Mouse (Mus musculus) limb, embryonic 15.5 days (tissue): ENCODE measurements at regions not wholly inside any gene's neighbourhood (a gene's known extent, or its start where the extent isn't known, plus 50 kb on each side); places are given as distances from the start of the nearest gene placed in this dataset.

Source experiments
- ATAC-seq: fragments of 200-750 bp; cut with Nextera tagmentation; 2 replicates; pipeline ENCODE4 v1.8.0; 2017; ENCODE audit warnings: low read depth, moderate TSS enrichment; ENCODE audit not compliant: insufficient number of reproducible peaks, low FRiP score, low TSS enrichment
- H3K27ac ChIP-seq: fragments of 300-500 bp; sonication (generic); 2 replicates; pipeline ENCODE4 v1.5.1; 2015; ENCODE audit warnings: moderate library complexity, mild to moderate bottlenecking, inconsistent platforms
- H3K27me3 ChIP-seq: fragments of 300-500 bp; sonication (generic); 2 replicates; pipeline ENCODE4 v1.6.1; 2015; ENCODE audit warnings: inconsistent platforms
- H3K36me3 ChIP-seq: fragments of 300-500 bp; sonication (generic); 2 replicates; pipeline ENCODE4 v1.6.1; 2015; ENCODE audit warnings: inconsistent platforms
- H3K4me1 ChIP-seq: fragments of 300-500 bp; sonication (generic); 2 replicates; pipeline ENCODE4 v1.6.1; 2015; ENCODE audit warnings: inconsistent platforms
- H3K4me2 ChIP-seq: fragments of 300-500 bp; sonication (generic); 2 replicates; pipeline ENCODE4 v1.6.1; 2015; ENCODE audit warnings: mild to moderate bottlenecking, inconsistent platforms
- H3K4me3 ChIP-seq: fragments of 300-500 bp; sonication (generic); 2 replicates; pipeline ENCODE4 v1.5.1; 2015; ENCODE audit warnings: mild to moderate bottlenecking, inconsistent platforms
- H3K9ac ChIP-seq: fragments of 300-500 bp; sonication (generic); 2 replicates; pipeline ENCODE4 v1.6.1; 2015; ENCODE audit warnings: inconsistent platforms
- H3K9me3 ChIP-seq: fragments of 300-500 bp; sonication (generic); 2 replicates; pipeline ENCODE4 v1.6.1; 2016; ENCODE audit warnings: inconsistent platforms
- whole genome bisulfite sequencing: fragments of 180-500 bp; shearing (Covaris S2); methylation state at CpG from one replicate; pipeline ENCODE4 v1.1.7; 2015; 5-methylcytosine and 5-hydroxymethylcytosine counted together

- Histone ChIP-seq H3K9ac (no peak overlapping the region), H3K27ac (no peak overlapping the region), H3K4me1 (no peaks in the 10 kb centered on the region), H3K36me3 (no peaks in the 10 kb centered on the region), H3K9me3 (no peaks in the 10 kb centered on the region), H3K4me2 (no peak overlapping the region), H3K27me3 (no peaks in the 10 kb centered on the region), H3K4me3 (no peak overlapping the region)
- WGBS, result 79% methylated on average over 2 of the region's 2 CpGs
- no peak for ATAC-seq
Observed at GRCm38 (mm10) chr2:133462378-133462777, 89.6 kb upstream of the Bmp2 start.

GRCm38 (mm10) chr2:133467170-133468168 lies 84.5 kb upstream of the Bmp2 start:
- no peak overlapping the region for H3K27ac ChIP-seq
- H3K4me2 ChIP-seq, result no peak overlapping the region
- ATAC-seq, result no peak
- no peaks in the 10 kb centered on the region for H3K36me3 ChIP-seq
- no peaks in the 10 kb centered on the region for H3K9me3 ChIP-seq
- no peaks in the 10 kb centered on the region for H3K27me3 ChIP-seq
- WGBS, result 80% methylated on average over 9 of the region's 9 CpGs
- H3K9ac ChIP-seq, result no peak overlapping the region
- H3K4me3 ChIP-seq, result no peak overlapping the region
- H3K4me1 ChIP-seq, result no peaks in the 10 kb centered on the region

- Histone ChIP-seq H3K4me2 (no peak overlapping the region), H3K4me1 (no peaks in the 10 kb centered on the region), H3K9ac (no peak overlapping the region), H3K27ac (no peak overlapping the region), H3K4me3 (no peak overlapping the region), H3K9me3 (no peaks in the 10 kb centered on the region), H3K36me3 (no peaks in the 10 kb centered on the region), H3K27me3 (no peaks in the 10 kb centered on the region)
- no peak for ATAC-seq
- WGBS, result 55% methylated on average over 5 of the region's 5 CpGs
Observed at GRCm38 (mm10) chr2:133472966-133473744, 78.8 kb upstream of the Bmp2 start.

GRCm38 (mm10) chr2:133474174-133474573 lies 77.8 kb upstream of the Bmp2 start:
- Histone ChIP-seq H3K4me2 (no peak overlapping the region), H3K27ac (no peak overlapping the region), H3K9ac (no peak overlapping the region), H3K27me3 (no peaks in the 10 kb centered on the region), H3K36me3 (no peaks in the 10 kb centered on the region), H3K4me1 (no peaks in the 10 kb centered on the region), H3K4me3 (no peak overlapping the region), H3K9me3 (no peaks in the 10 kb centered on the region)
- WGBS, result 78% methylated on average over 1 of the region's 1 CpGs
- ATAC-seq, result no peak

- Histone ChIP-seq H3K4me3 (no peak overlapping the region), H3K36me3 (no peaks in the 10 kb centered on the region), H3K4me1 (no peaks in the 10 kb centered on the region), H3K4me2 (no peak overlapping the region), H3K27me3 (no peaks in the 10 kb centered on the region), H3K9me3 (no peaks in the 10 kb centered on the region), H3K27ac (no peak overlapping the region), H3K9ac (no peak overlapping the region)
- ATAC-seq, result no peak
- WGBS, result 50% methylated on average over 3 of the region's 3 CpGs
Observed at GRCm38 (mm10) chr2:133480870-133481269, 71.1 kb upstream of the Bmp2 start.

GRCm38 (mm10) chr2:133481305-133481704 lies 70.7 kb upstream of the Bmp2 start:
- H3K27me3 ChIP-seq, result no peaks in the 10 kb centered on the region
- no peak overlapping the region for H3K4me3 ChIP-seq
- H3K4me1 ChIP-seq, result no peaks in the 10 kb centered on the region
- no peaks in the 10 kb centered on the region for H3K36me3 ChIP-seq
- H3K9me3 ChIP-seq, result no peaks in the 10 kb centered on the region
- no peak overlapping the region for H3K9ac ChIP-seq
- no peak overlapping the region for H3K4me2 ChIP-seq
- no peak overlapping the region for H3K27ac ChIP-seq
- WGBS, result 85% methylated on average over 6 of the region's 6 CpGs
- ATAC-seq, result no peak

GRCm38 (mm10) chr2:133481785-133482184 lies 70.2 kb upstream of the Bmp2 start:
- Histone ChIP-seq H3K4me1 (no peaks in the 10 kb centered on the region), H3K4me2 (no peak overlapping the region), H3K27ac (no peak overlapping the region), H3K36me3 (no peaks in the 10 kb centered on the region), H3K9me3 (no peaks in the 10 kb centered on the region), H3K4me3 (no peak overlapping the region), H3K9ac (no peak overlapping the region), H3K27me3 (no peaks in the 10 kb centered on the region)
- WGBS, result 82% methylated on average over 3 of the region's 3 CpGs
- ATAC-seq, result no peak

- no peak overlapping the region for H3K4me2 ChIP-seq
- no peaks in the 10 kb centered on the region for H3K4me1 ChIP-seq
- no peaks in the 10 kb centered on the region for H3K36me3 ChIP-seq
- 79% methylated on average over 3 of the region's 3 CpGs for WGBS
- no peaks in the 10 kb centered on the region for H3K27me3 ChIP-seq
- H3K4me3 ChIP-seq, result no peak overlapping the region
- no peaks in the 10 kb centered on the region for H3K9me3 ChIP-seq
- no peak for ATAC-seq
- H3K9ac ChIP-seq, result no peak overlapping the region
- no peak overlapping the region for H3K27ac ChIP-seq
Observed at GRCm38 (mm10) chr2:133495443-133495842, 56.5 kb upstream of the Bmp2 start.

GRCm38 (mm10) chr2:133496389-133496788 lies 55.6 kb upstream of the Bmp2 start:
- H3K9ac ChIP-seq, result no peak overlapping the region
- no peaks in the 10 kb centered on the region for H3K4me1 ChIP-seq
- no peak overlapping the region for H3K4me2 ChIP-seq
- H3K27me3 ChIP-seq, result no peaks in the 10 kb centered on the region
- no peak for ATAC-seq
- H3K27ac ChIP-seq, result no peak overlapping the region
- no peaks in the 10 kb centered on the region for H3K36me3 ChIP-seq
- no peaks in the 10 kb centered on the region for H3K9me3 ChIP-seq
- no peak overlapping the region for H3K4me3 ChIP-seq

- Histone ChIP-seq H3K9ac (no peak overlapping the region), H3K36me3 (no peaks in the 10 kb centered on the region), H3K27me3 (no peaks in the 10 kb centered on the region), H3K9me3 (no peaks in the 10 kb centered on the region), H3K27ac (no peak overlapping the region), H3K4me2 (no peak overlapping the region), H3K4me1 (no peaks in the 10 kb centered on the region), H3K4me3 (no peak overlapping the region)
- ATAC-seq, result no peak
- WGBS, result 85% methylated on average over 4 of the region's 4 CpGs
Observed at GRCm38 (mm10) chr2:133497071-133497470, 54.9 kb upstream of the Bmp2 start.

- no peak overlapping the region for H3K9ac ChIP-seq
- H3K4me1 ChIP-seq, result no peaks in the 10 kb centered on the region
- H3K4me3 ChIP-seq, result no peak overlapping the region
- H3K9me3 ChIP-seq, result no peaks in the 10 kb centered on the region
- H3K27me3 ChIP-seq, result no peaks in the 10 kb centered on the region
- no peak overlapping the region for H3K27ac ChIP-seq
- 66% methylated on average over 8 of the region's 8 CpGs for WGBS
- no peak overlapping the region for H3K4me2 ChIP-seq
- H3K36me3 ChIP-seq, result no peaks in the 10 kb centered on the region
- ATAC-seq, result no peak
Observed at GRCm38 (mm10) chr2:133497541-133498185, 54.3 kb upstream of the Bmp2 start.

- Histone ChIP-seq H3K4me1 (no peaks in the 10 kb centered on the region), H3K36me3 (no peaks in the 10 kb centered on the region), H3K9ac (no peak overlapping the region), H3K27ac (no peak overlapping the region), H3K4me2 (no peak overlapping the region), H3K9me3 (no peaks in the 10 kb centered on the region), H3K27me3 (no peaks in the 10 kb centered on the region), H3K4me3 (no peak overlapping the region)
- 73% methylated on average over 2 of the region's 2 CpGs for WGBS
- ATAC-seq, result no peak
Observed at GRCm38 (mm10) chr2:133498186-133498571, 53.8 kb upstream of the Bmp2 start.
